21 mouse cellular contexts compared by ENCODE assay signal in genomic region chr5:109032591-109032990, GRCm38 (mm10). TPM values are rescaled to one million over a fixed set of nuclear protein-coding genes. Genes with fewer than 3 reads are reported as not detected.
DNase-seq lines count a peak whose midpoint lies in the region; ATAC-seq and TF ChIP-seq lines count a peak whose summit lies in the region.
"Had no signal": no experiment of that assay in that cellular context is flagged by ENCODE, and none has a peak within 500 bp of the region (broad histone marks: within the 10 kb centered on the region; RNA-seq: fewer than 3 reads in every experiment).

No protein-coding gene starts in this region.

- H3K36me3 ChIP-seq in kidney, adult 2 months (ENCODE audit: control insufficient read depth, insufficient read depth, low read length) = no peaks in the 10 kb centered on the region
- no peaks in the 10 kb centered on the region for H3K36me3 ChIP-seq in kidney, embryonic 14.5 days (ENCODE audit: control insufficient read depth, insufficient read depth, low read length)
- H3K36me3 ChIP-seq in midbrain, embryonic 14.5 days (ENCODE audit: control insufficient read depth, insufficient read depth, low read length) = no peaks in the 10 kb centered on the region
- H3K36me3 ChIP-seq: limb, embryonic 12.5 days; midbrain, embryonic 15.5 days had no signal

- no peaks in the 10 kb centered on the region for H3K9me3 ChIP-seq in kidney, embryonic 14.5 days (ENCODE audit: control insufficient read depth, low read length)
- H3K9me3 ChIP-seq in midbrain, embryonic 14.5 days (ENCODE audit: control insufficient read depth, low read length) = peaks cover 6% of the 10 kb centered on the region
- H3K9me3 ChIP-seq: midbrain, embryonic 15.5 days had no signal

- H3K4me1 ChIP-seq in kidney, adult 2 months (ENCODE audit: control insufficient read depth, insufficient read depth, low read length) = no peaks in the 10 kb centered on the region
- H3K4me1 ChIP-seq in kidney, embryonic 14.5 days (ENCODE audit: control insufficient read depth, insufficient read depth, low read length) = no peaks in the 10 kb centered on the region
- no peaks in the 10 kb centered on the region for H3K4me1 ChIP-seq in midbrain, embryonic 14.5 days (ENCODE audit: control insufficient read depth, insufficient read depth, low read length)
- H3K4me1 ChIP-seq: limb, embryonic 12.5 days; midbrain, embryonic 15.5 days had no signal

- H3K9ac ChIP-seq in kidney, embryonic 14.5 days (ENCODE audit: low read depth, low read length) = no peak overlapping the region
- no peak overlapping the region for H3K9ac ChIP-seq in midbrain, embryonic 14.5 days (replicated peaks; ENCODE audit: low read length)
- H3K9ac ChIP-seq: limb, embryonic 12.5 days; midbrain, embryonic 15.5 days had no signal

- H3K27me3 ChIP-seq in kidney, adult 2 months (replicated peaks; ENCODE audit: control insufficient read depth, insufficient read depth, low read length) = no peaks in the 10 kb centered on the region
- no peaks in the 10 kb centered on the region for H3K27me3 ChIP-seq in kidney, embryonic 14.5 days (ENCODE audit: control insufficient read depth, insufficient read depth, low read length)
- no peaks in the 10 kb centered on the region for H3K27me3 ChIP-seq in midbrain, embryonic 14.5 days (ENCODE audit: control insufficient read depth, insufficient read depth, low read length)
- H3K27me3 ChIP-seq: limb, embryonic 12.5 days; midbrain, embryonic 15.5 days had no signal

- H3K27ac ChIP-seq in kidney, adult 2 months (ENCODE audit: insufficient read depth, low read depth, low read length) = no peak overlapping the region
- H3K27ac ChIP-seq in kidney, embryonic 14.5 days (ENCODE audit: low read depth, low read length) = no peak overlapping the region
- no peak overlapping the region for H3K27ac ChIP-seq in midbrain, embryonic 14.5 days (replicated peaks; ENCODE audit: low read depth, low read length)
- H3K27ac ChIP-seq: limb, embryonic 12.5 days; midbrain, embryonic 15.5 days had no signal

- peak; percentile 33; the same call in 1 of the 2 replicates for TF ChIP-seq CTCF in kidney, adult 2 months (conservative IDR thresholded peaks at IDR 0.05; ENCODE audit: insufficient read depth, insufficient read length, low read depth, low read length)

- H3K4me3 ChIP-seq in kidney, adult 2 months (ENCODE audit: insufficient read depth, low read depth, low read length) = no peak overlapping the region
- H3K4me3 ChIP-seq in kidney, embryonic 14.5 days (ENCODE audit: low read length) = no peak overlapping the region
- no peak overlapping the region for H3K4me3 ChIP-seq in midbrain, embryonic 14.5 days (replicated peaks; ENCODE audit: low read depth, low read length)
- H3K4me3 ChIP-seq: limb, embryonic 12.5 days; midbrain, embryonic 15.5 days had no signal

- no peak for TF ChIP-seq POLR2A in kidney, adult 2 months (IDR thresholded peaks at IDR 0.05; ENCODE audit: low read depth, low read length)

- ATAC-seq in kidney, embryonic 14.5 days (ENCODE audit: low FRiP score, low TSS enrichment) = no peak
- no peak for ATAC-seq in midbrain, embryonic 14.5 days (ENCODE audit: low FRiP score, low TSS enrichment)
- ATAC-seq: inflammation-experienced regulatory T-cells, adult 6 months; midbrain, embryonic 15.5 days had no signal

- H3K4me2 ChIP-seq in kidney, embryonic 14.5 days (replicated peaks; ENCODE audit: low read depth, low read length) = no peak overlapping the region
- no peak overlapping the region for H3K4me2 ChIP-seq in midbrain, embryonic 14.5 days (ENCODE audit: low read length)
- H3K4me2 ChIP-seq: limb, embryonic 12.5 days; midbrain, embryonic 15.5 days had no signal

- peak; percentile 0 for DNase-seq in kidney, adult 2 months
- peak; percentile 52 for DNase-seq in testis, postnatal 10 days (ENCODE audit: low spot score)
- DNase-seq in testis, postnatal 14 days (ENCODE audit: low spot score) = no peak
- DNase-seq in adrenal gland, adult (ENCODE audit: inconsistent age in 2 of 2, low spot score in 1 of 2) = peak; percentile 35 to 57
- DNase-seq in yolk sac, embryonic 10.5 days (ENCODE audit: low spot score) = peak; percentile 11
- DNase-seq in midbrain, embryonic 14.5 days = no peak
- no peak for DNase-seq in spleen, postnatal 14 days (ENCODE audit: low spot score in 2 of 2)
- DNase-seq: heart, postnatal 10 days; layer of hippocampus, adult 9-11 months; lung, postnatal 4 days; right cerebral cortex, adult 18-20 months; thymus, adult 18-20 months had no signal

RNA-seq across cellular contexts. Expression of gene Vmn2r10, which starts 26.3 kb away (rescaled TPM):
- polyA plus RNA-seq in kidney, adult 2 months (2012; rRNA removed) = not detected in 2 replicates
- polyA plus RNA-seq in kidney, embryonic 14.5 days (2014; fragmentation: Nextera tagmentation; extraction: Ambion mirVana) = not detected in 2 replicates
- polyA plus RNA-seq in midbrain, embryonic 14.5 days (2014; fragmentation: Nextera tagmentation; extraction: Ambion mirVana) = not detected in 2 replicates
- polyA plus RNA-seq: cortical plate, adult 2 months; frontal cortex, adult 2 months; gonadal fat pad, adult 2 months; inflammation-experienced regulatory T-cells, adult 6 months; limb, embryonic 12.5 days; midbrain, embryonic 15.5 days; neural tube, embryonic 14.5 days; spleen, adult 2 months had no signal

RNA-seq across cellular contexts. Expression of gene Vmn2r11, which starts 26.8 kb away (rescaled TPM):
- not detected in 2 replicates for polyA plus RNA-seq in kidney, adult 2 months (2012; rRNA removed)
- not detected in 2 replicates for polyA plus RNA-seq in kidney, embryonic 14.5 days (2014; fragmentation: Nextera tagmentation; extraction: Ambion mirVana)
- not detected in 2 replicates for polyA plus RNA-seq in midbrain, embryonic 14.5 days (2014; fragmentation: Nextera tagmentation; extraction: Ambion mirVana)
- polyA plus RNA-seq: cortical plate, adult 2 months; frontal cortex, adult 2 months; gonadal fat pad, adult 2 months; limb, embryonic 12.5 days; midbrain, embryonic 15.5 days; neural tube, embryonic 14.5 days; spleen, adult 2 months had no signal

Comparison
In these comparisons a context has a peak if more than half of its experiments do, and no peak if none do; other contexts are left out.
1. DNase-seq: peak in kidney, adult 2 months (single experiment), testis, postnatal 10 days (single experiment), adrenal gland, adult (2 of 2) and yolk sac, embryonic 10.5 days (single experiment); none in testis, postnatal 14 days (single experiment), midbrain, embryonic 14.5 days (single experiment) and spleen, postnatal 14 days (0 of 2).